Mouse (Mus musculus): ENCODE measurements around the gene Sema4a.
A peak's percentile ranks its signal among the peaks of the same experiment; 100 is the strongest.

Gene Sema4a

DNA sequence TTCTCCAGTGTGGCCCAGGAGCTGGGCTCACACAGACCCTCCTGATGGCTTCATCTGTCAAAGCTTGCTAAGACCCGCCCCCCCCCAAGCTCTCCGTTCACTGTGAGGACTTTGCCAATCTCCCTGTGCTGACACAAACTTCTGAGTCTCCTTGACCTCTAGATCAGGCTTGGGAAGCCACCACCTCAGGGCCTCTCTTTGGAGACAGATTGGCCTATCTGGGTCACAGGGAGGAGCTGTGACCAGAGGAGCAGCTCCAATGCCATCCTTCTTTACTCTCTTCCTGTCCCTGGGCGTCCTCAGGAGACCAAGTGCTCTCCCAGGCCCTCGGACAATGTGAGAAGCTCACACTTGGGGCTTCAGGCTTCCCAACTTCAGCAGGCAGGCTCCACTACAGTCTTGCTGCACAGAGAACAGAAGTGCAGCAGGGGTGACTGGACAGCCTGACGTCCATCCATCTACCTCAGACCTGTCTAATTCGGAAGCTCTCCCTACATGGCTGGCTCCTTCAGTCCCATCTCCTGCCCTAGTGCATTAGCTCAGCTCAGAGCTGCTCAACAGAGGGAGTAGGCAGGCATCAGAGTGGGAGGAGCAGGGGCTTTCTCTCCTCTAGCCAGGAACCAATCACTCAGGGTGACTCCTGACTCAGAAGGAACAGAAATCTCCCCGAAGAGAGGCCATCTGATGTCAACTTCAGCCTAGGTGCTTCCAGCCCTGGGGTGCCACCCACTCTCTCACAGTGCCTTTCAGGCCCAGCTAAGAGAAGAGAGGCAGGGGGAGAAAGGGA, 4.0 kb downstream of the Sema4a start:
- DNase-seq (ENCODE audit: low spot score in 2 of 2): no peak

- no peak for DNase-seq (ENCODE audit: low spot score in 2 of 2)
These were observed 4.7 kb downstream of the Sema4a start for GRCm38 (mm10) chr3:88456313-88456712.

DNA sequence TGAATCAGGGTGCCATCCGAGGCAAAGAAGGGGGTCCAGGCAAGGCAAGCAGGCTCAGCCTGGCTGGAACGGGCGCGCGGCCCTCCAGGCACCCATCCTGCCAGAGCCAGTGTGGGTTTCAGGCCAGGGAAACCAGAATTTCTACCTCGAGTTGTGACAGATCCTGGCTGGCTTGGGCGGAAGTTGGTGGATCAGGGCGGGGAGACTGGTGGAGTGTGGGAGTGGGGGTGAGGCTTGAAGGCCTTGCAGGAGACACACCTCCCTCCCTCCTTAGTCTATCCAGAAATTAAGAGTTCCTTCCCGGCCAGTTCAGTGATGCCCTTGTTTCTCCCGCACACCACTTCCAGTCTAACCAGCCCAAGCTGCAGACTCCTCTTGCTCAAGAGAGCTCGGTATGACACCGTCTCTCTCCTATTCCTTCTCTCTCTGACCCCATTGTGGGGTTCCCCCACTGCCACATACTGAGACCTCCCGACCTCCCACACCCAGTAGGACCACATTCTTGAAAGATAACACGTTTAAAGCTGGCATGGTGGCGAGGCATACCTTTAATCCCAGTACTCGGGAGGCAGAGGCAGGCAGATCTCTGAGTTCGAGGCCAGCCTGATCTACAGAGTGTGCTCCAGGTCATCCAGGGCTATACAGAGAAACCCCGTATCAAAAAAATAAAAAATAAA, 5.3 kb downstream of the Sema4a start:
- no peak for DNase-seq (ENCODE audit: low spot score in 2 of 2)

DNA sequence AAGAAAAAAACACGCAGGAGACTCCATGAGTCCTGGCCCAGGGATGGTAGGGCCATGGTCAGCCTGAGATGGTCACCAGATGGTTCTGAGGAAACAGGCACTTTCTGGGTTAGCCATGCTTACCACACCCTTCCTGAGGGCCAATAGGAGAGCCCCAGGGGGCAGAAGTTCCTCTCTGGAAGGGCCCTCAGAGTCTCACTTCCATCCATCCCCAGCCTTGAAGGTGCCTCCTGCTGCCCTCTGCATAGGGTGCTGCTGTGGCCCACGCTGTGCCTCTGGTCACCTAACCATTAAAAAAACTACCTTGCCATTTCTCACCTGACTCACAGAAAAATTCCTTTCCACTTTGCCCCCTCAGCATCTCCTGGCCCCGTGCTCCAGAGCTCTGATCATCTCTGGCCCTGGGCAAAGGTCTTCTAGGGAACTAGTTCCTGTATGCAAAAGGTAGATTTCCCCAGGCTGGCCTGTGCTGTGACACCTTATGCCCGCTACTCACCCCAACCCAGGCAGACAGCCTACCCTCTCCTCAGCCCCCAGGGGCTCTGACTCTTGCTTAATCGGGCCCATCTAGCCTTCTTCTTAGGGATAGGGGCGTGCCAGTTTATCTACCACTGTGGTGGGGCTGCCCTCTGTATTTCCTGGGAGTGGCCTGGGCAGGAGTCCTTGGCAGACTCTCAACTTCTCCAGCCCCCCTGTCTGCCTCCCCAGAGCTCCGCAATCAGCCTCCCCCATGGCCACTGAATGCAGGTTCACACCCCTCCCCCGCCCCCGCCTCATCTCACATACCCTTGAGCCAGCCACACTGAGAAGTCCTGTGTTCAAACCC, 6.0 kb downstream of the Sema4a start:
- DNase-seq (ENCODE audit: low spot score in 2 of 2): no peak

GRCm38 (mm10) chr3:88453986-88454385, 7.0 kb downstream of the Sema4a start:
- no peak for DNase-seq (ENCODE audit: low spot score in 2 of 2)

DNA sequence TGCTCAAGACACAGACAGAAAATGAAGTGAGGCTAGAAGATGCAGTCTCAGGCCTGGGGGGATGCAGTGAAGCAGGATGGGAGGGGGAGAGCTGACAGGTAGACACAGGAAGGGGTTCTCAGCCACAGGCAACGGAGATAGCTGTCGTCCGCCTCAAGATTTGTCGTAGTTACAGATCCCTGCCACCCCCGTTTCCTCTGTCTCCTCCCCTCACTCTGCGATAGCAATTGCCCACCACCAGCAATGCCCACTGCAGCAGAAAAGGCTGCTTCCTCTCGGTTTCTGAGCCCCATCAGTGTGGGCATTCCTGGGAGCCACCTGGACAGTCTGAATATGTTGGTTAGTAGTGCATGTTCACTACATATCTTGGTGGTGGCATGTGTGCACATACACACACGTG, 7.6 kb downstream of the Sema4a start:
- no peak for DNase-seq (ENCODE audit: low spot score in 2 of 2)

DNA sequence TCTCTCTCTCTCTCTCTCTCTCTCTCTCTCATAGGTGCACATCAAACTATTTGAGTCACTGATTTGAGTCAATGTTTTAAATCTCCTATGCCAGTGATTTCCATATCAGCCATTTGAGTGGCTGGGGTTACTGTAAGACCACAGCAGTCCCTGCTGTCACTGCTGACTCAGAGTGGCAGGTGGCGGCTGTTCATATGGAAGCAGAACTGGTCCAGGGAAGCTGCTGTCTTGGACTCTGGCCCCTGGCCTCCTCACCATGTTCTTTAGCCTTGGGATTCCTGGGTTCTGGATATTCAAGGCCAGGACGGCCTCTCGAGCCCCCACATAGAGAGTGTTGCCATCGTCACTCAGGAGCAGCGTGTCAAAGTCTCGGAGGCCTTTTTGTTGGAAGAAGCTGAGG, 8.3 kb downstream of the Sema4a start:
- DNase-seq (ENCODE audit: low spot score in 2 of 2): no peak

DNA sequence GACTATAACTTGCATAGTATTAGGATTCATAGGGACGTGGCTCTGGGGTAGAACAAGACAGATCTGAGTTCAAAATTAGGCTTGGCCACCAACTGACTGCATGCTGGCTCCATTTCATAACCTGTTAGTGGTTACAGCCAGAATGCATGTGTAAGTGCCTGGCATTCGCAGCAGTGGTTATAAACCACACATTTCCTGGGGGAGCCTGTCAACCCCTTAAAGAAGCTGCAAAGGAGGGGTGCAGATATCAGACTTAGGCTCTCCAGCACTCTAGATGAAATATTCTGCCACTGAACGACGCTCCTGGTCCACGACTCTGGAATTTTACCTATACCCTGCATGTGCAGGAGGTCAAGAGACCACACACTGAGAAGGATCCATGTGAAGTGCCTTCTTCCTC, 8.7 kb downstream of the Sema4a start:
- no peak for DNase-seq (ENCODE audit: low spot score in 2 of 2)

GRCm38 (mm10) chr3:88450379-88451131, 10.4 kb downstream of the Sema4a start:
- no peak for DNase-seq (ENCODE audit: low spot score in 2 of 2)

- DNase-seq (ENCODE audit: low spot score in 2 of 2): no peak
These were observed 11.5 kb downstream of the Sema4a start for GRCm38 (mm10) chr3:88449395-88450023.

DNA sequence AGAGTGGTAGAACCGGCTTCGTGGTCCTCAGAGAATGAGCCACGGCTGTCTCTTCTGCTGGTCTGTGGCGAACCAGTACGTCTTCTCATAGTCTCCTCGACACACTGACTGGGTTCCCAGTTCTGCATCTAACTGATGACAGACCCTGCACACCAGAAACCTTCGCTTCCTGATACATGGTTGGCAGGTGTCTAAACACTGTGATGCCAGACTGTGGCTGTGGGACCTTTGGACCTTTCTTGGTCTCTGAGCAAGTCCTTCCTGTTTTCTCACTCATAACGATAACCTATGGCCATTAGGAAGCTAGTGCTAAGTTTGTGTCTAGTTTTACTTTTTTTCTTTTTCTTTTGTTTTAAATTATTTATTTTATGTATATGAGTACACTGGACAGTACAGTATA, 12.5 kb downstream of the Sema4a start:
- no peak for DNase-seq (ENCODE audit: low spot score in 2 of 2)

DNA sequence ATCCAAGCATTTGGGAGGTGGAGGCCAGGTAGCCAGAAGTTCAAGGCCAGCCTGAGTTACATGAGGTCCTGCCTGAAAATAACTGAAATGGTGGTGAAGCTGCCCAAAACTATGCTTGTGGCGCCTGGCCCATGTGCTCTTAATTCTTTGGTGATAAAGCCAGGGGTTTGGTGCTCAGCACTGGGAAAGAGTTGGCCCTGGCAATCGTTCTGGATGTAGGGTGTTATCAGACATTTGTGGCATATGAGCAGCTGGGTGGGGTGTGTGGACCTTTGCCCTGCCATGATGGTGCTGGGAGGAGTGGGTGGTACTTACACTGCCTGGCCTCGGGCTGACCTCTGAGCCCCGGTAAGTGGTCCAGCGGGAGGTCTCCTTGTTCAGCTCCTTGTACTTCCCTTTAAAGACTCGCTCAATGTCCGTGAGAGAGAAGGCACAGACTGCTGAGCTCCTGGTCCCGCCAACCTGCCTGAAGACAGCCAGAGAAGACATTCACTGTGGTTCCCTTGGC, 13.3 kb downstream of the Sema4a start:
- no peak for DNase-seq (ENCODE audit: low spot score in 2 of 2)

DNA sequence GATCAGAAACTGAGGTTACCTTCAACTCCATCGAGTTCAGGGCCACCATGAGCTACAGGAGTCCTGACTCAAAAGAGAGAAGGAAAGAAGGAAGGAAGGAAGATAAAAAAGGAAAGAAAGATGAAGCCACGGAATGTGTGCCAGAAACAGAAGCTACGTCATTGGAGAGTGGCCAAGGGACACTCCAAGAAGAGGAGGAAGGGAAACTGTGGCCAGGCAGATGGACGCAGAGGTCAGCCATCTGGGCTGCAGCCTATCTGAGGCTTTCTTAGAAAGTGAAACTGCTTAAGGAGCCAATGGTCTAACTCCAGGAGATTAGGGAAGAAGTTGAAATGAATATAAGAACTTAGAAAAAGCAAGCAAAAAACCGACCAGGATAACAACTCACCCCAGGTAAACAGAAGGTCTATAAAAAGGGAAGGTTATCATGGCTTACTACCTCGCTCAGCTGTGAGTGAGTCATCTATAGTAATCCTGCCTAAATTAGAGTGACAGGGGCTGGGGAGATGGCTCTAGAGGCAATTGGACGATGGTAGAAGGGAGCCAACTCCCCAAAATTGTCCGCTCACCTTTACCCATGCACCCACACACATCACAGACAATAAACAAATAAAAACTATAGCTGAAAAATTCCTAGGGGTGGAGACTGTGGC, 14.4 kb downstream of the Sema4a start:
- no peak for DNase-seq (ENCODE audit: low spot score in 2 of 2)

GRCm38 (mm10) chr3:88442888-88443287, 18.1 kb downstream of the Sema4a start:
- no peak for DNase-seq (ENCODE audit: low spot score in 2 of 2)

DNA sequence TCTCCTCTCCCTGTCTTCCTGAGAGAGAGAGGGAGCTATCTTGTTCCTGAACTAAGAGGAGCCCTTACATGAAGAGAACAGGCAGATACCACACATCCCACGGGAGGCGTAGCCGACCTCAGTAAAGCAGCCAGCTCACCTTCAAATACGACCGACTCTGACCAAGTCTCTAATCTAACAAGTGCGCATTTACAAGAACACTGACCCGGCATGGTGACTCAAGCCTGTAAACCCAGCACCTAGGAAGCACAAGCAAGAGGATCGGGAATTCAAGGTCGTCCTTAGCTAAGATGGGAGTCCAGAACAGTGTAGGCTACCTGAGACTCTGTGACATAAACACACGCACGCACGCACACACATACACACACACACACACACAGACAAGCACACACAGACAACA, 18.5 kb downstream of the Sema4a start:
- DNase-seq (ENCODE audit: low spot score in 2 of 2): no peak

- DNase-seq (ENCODE audit: low spot score in 2 of 2): peak in 1 of 2 experiments; percentile 64
These were observed 20.2 kb downstream of the Sema4a start for GRCm38 (mm10) chr3:88440500-88441381.

DNA sequence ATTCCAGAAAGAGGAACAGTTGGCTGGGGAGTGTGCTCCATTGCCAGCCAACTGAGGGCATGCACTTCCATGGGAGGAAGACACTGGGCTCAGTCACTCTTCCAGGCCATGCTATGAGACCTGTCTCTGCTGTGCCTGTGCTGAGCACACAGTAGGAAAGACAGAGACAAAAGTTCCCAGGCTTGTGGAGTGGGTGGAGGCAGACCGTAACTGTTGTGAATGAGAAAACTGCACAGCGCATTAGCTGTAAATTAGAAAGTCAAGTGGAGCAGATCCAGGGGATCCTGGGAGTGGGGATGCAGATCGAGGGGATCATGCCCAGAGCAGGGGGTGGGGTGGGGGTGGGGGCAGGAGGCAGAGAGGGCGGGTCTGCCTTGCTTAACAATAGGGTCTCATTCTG, 21.4 kb downstream of the Sema4a start:
- DNase-seq (ENCODE audit: low spot score in 2 of 2): no peak

GRCm38 (mm10) chr3:88437454-88437853, 23.5 kb downstream of the Sema4a start:
- DNase-seq (ENCODE audit: low spot score in 2 of 2): no peak

- DNase-seq (ENCODE audit: low spot score in 2 of 2): peak; percentile 63 to 67
These were observed 24.4 kb downstream of the Sema4a start for GRCm38 (mm10) chr3:88436395-88437201.
